Mouse (Mus musculus) monocyte, adult 2 months (primary cell): ENCODE data around the gene Olfr1408.

Experiments
- DNase-seq, 2 experiments: peaks; one replicate each; pipeline ENCODE4 v3.0.0; 2022; ENCODE audit warnings: low spot score in 2 of 2, low read depth in 1 of 2

Olfr1408 gene

DNA sequence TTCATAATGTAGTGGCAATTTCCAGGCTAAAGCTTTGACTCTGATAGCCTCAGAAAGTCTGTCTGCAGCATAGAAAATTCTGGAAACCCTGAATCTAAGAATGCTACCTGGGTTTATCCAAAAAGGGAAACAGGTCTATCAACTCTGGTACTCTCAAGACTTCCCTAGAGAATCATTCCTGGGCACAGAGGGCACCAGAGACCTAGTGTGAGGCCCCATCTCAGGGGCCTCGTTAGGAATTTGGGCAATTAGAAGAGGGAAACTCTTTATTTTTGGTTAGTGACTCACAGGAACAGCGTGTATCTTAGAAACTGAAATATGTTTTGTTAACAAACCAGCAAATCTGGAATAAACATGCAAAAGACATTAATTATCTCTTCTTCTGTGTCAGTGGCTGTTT lies at the start of gene Olfr1408:
Gene Olfr1408 (minus strand): TSS at position 101 of the 400 bp plus-strand sequence.
- no peak for DNase-seq

DNA sequence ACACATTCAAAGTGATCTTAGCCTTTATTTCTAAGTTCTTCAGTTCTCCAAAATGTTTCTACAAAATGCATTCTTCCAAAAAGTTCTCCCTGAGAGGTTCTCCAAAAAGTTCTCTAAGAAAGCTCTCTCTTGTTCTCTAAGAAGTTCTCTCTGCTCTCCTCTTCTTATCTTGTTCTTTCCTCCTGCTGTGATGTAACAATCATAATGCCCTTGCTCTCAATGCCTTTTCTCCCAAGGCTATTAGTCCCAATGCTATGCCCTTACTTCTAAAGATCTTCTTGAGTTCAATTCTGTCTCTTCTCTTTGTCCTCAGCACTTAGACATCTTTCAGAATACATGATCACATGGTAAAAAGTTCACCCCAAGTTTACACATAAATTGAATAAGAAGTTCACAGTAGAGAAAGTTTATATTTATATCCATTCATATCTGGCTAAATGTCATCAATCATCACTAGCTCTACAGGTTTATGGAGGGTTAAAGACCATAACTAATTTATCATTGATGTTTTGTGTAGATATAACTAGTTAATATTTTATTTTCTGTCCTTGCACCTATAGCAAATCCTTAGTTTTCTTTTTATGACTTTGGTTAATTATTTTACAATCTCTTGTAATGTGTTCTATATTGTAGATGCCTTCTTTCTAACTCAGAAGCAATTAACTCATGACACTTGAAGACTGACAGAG lies 37.1 kb upstream of the Olfr1408 start:
- no peak for DNase-seq
